Mouse (Mus musculus): ENCODE data around the gene Sdccag8. TPM values are rescaled to one million over a fixed set of nuclear protein-coding genes. Genes with fewer than 3 reads are reported as not detected.
"Not testable (repeated sequence)": the region's sequence is repeated elsewhere in the genome, so short reads cannot be mapped to it uniquely, and the experiment has no call there.

The Sdccag8 gene
- polyA plus RNA-seq, 1 experiment = 5.9 TPM

DNA sequence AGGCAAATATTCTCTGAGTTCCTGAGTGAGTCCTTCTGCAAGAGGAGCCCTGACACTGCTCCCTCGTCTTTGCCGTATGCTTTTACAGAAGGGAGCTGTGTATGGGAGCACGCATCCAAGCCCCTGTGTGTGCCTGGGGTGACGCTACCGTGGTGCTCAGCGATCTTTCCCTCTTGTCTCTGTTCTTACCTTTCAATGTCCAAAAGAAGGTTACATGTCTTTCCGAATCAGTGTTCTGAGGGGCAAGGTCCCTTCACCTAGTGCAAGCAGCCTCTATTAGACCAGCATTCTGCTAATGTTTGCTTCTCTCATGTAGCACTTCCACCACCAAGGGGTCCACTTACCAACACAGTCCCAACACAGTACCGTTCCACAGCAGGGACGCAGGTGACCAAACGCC lies 117.1 kb downstream of the Sdccag8 start:
- Histone ChIP-seq H3K9ac (ENCODE audit: low read depth, poor library complexity, severe bottlenecking) (no peak overlapping the region), H3K36me3 (ENCODE audit: control insufficient read depth, insufficient read depth, low read length, poor library complexity, severe bottlenecking) (no peaks in the 10 kb centered on the region), H3K4me1 (ENCODE audit: control insufficient read depth, insufficient read depth, low read length) (no peaks in the 10 kb centered on the region), H3K27me3 (ENCODE audit: control insufficient read depth, insufficient read depth, low read length, poor library complexity, severe bottlenecking) (no peaks in the 10 kb centered on the region), H3K27ac (ENCODE audit: insufficient read depth, low read length) (no peak overlapping the region), H3K9me3 (replicated peaks; ENCODE audit: control insufficient read depth, insufficient read depth, low read length, poor library complexity, severe bottlenecking) (no peaks in the 10 kb centered on the region), H3K4me3 (ENCODE audit: low read depth, low read length) (no peak overlapping the region)
- TF ChIP-seq EP300 (IDR thresholded peaks at IDR 0.05; ENCODE audit: insufficient read depth, low read depth, low read length) = no peak
- TF ChIP-seq POLR2A (IDR thresholded peaks at IDR 0.05; ENCODE audit: insufficient read depth, low read length) = no peak
- TF ChIP-seq CTCF (IDR thresholded peaks at IDR 0.05; ENCODE audit: low read depth, low read length) = no peak

DNA sequence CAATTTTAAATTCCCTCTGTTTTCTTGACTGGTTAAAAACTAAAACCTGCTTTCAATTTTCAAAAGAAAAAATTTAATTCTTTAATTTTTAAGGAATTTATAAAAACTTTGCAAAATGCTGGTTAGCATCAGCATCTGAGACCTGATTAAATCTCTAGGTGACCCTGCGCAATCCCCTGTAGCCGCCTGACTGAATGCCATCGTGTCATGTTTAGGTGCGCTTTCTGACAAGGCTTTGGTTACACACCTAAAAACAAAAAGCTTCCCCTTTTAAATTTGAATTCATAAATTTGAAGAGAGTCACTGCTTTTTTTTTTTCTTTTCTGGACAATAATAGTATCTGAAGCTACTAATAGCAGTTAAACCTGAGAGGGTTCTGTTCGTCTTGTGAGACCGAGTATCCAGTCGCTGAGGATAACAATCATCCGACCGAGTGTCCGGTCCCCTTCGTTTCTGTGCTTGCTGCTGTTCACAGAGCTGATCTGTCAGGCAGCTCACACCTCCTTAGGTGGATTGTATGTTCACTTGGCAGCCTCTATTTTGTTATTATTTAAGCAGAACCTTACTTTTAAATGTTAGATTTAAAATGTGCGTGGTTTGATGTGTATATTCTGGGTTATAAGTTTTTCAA lies 118.0 kb downstream of the Sdccag8 start:
- no peak overlapping the region for H3K9ac ChIP-seq (ENCODE audit: low read depth, poor library complexity, severe bottlenecking)
- no peaks in the 10 kb centered on the region for H3K36me3 ChIP-seq (ENCODE audit: control insufficient read depth, insufficient read depth, low read length, poor library complexity, severe bottlenecking)
- H3K4me3 ChIP-seq (ENCODE audit: low read depth, low read length) = no peak overlapping the region
- no peak overlapping the region for H3K27ac ChIP-seq (ENCODE audit: insufficient read depth, low read length)
- TF ChIP-seq EP300 (IDR thresholded peaks at IDR 0.05; ENCODE audit: insufficient read depth, low read depth, low read length) (no peak), CTCF (IDR thresholded peaks at IDR 0.05; ENCODE audit: low read depth, low read length) (no peak)
- H3K4me1 ChIP-seq (ENCODE audit: control insufficient read depth, insufficient read depth, low read length) = no peaks in the 10 kb centered on the region
- no peaks in the 10 kb centered on the region for H3K9me3 ChIP-seq (replicated peaks; ENCODE audit: control insufficient read depth, insufficient read depth, low read length, poor library complexity, severe bottlenecking)
- no peaks in the 10 kb centered on the region for H3K27me3 ChIP-seq (ENCODE audit: control insufficient read depth, insufficient read depth, low read length, poor library complexity, severe bottlenecking)

- H3K27ac ChIP-seq (ENCODE audit: insufficient read depth, low read length) = no peak overlapping the region
- no peaks in the 10 kb centered on the region for H3K4me1 ChIP-seq (ENCODE audit: control insufficient read depth, insufficient read depth, low read length)
- H3K9me3 ChIP-seq (replicated peaks; ENCODE audit: control insufficient read depth, insufficient read depth, low read length, poor library complexity, severe bottlenecking) = no peaks in the 10 kb centered on the region
- H3K27me3 ChIP-seq (ENCODE audit: control insufficient read depth, insufficient read depth, low read length, poor library complexity, severe bottlenecking) = no peaks in the 10 kb centered on the region
- no peak overlapping the region for H3K9ac ChIP-seq (ENCODE audit: low read depth, poor library complexity, severe bottlenecking)
- H3K36me3 ChIP-seq (ENCODE audit: control insufficient read depth, insufficient read depth, low read length, poor library complexity, severe bottlenecking) = no peaks in the 10 kb centered on the region
- no peak overlapping the region for H3K4me3 ChIP-seq (ENCODE audit: low read depth, low read length)
- TF ChIP-seq POLR2A (IDR thresholded peaks at IDR 0.05; ENCODE audit: insufficient read depth, low read length) (no peak), EP300 (IDR thresholded peaks at IDR 0.05; ENCODE audit: insufficient read depth, low read depth, low read length) (no peak), CTCF (IDR thresholded peaks at IDR 0.05; ENCODE audit: low read depth, low read length) (no peak)
Measured at GRCm38 (mm10) chr1:176933319-176933718, 118.9 kb downstream of the Sdccag8 start.

DNA sequence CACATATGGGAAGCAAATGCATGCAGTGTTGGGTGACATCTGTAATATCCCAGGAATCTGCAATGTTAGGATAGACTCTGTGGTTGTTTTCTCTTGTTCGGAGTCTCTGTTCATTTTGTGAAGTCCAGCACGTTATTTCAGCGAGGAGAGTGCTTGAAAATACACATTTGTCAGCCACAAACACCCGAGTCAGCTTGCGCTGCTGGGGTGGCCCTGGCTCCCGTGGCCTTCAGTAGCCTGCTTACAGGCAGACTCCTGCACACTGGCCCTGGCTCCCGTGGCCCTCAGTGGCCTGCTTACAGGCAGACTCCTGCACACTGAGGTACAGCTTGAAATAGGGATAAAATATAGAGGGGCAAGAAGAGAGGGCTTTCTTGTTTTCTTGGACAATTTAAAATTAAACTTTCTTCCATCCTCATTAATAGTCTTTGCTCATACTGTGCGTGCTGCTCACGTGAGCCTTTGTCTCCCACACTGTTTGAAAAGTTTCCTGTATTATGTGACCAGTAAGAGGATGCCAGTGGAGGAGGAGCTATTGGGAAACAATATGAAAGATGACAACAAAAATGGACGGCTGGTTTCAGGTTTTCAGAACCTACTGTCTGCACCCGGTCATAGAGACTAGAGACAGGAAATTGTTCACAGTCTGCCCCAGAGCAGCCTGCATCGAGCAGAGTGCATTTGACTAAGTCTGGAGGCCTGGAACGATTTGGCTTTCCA lies 119.7 kb downstream of the Sdccag8 start:
- Histone ChIP-seq H3K4me3 (ENCODE audit: low read depth, low read length) (no peak overlapping the region), H3K4me1 (ENCODE audit: control insufficient read depth, insufficient read depth, low read length) (no peaks in the 10 kb centered on the region), H3K27me3 (ENCODE audit: control insufficient read depth, insufficient read depth, low read length, poor library complexity, severe bottlenecking) (no peaks in the 10 kb centered on the region), H3K9ac (ENCODE audit: low read depth, poor library complexity, severe bottlenecking) (no peak overlapping the region), H3K9me3 (replicated peaks; ENCODE audit: control insufficient read depth, insufficient read depth, low read length, poor library complexity, severe bottlenecking) (no peaks in the 10 kb centered on the region), H3K36me3 (ENCODE audit: control insufficient read depth, insufficient read depth, low read length, poor library complexity, severe bottlenecking) (no peaks in the 10 kb centered on the region), H3K27ac (ENCODE audit: insufficient read depth, low read length) (no peak overlapping the region)
- TF ChIP-seq EP300 (IDR thresholded peaks at IDR 0.05; ENCODE audit: insufficient read depth, low read depth, low read length) (no peak), CTCF (IDR thresholded peaks at IDR 0.05; ENCODE audit: low read depth, low read length) (no peak), POLR2A (IDR thresholded peaks at IDR 0.05; ENCODE audit: insufficient read depth, low read length) (no peak)

- Histone ChIP-seq H3K4me3 (ENCODE audit: low read depth, low read length) (no peak overlapping the region), H3K4me1 (ENCODE audit: control insufficient read depth, insufficient read depth, low read length) (no peaks in the 10 kb centered on the region), H3K36me3 (ENCODE audit: control insufficient read depth, insufficient read depth, low read length, poor library complexity, severe bottlenecking) (no peaks in the 10 kb centered on the region), H3K27me3 (ENCODE audit: control insufficient read depth, insufficient read depth, low read length, poor library complexity, severe bottlenecking) (no peaks in the 10 kb centered on the region), H3K9ac (ENCODE audit: low read depth, poor library complexity, severe bottlenecking) (no peak overlapping the region), H3K9me3 (replicated peaks; ENCODE audit: control insufficient read depth, insufficient read depth, low read length, poor library complexity, severe bottlenecking) (no peaks in the 10 kb centered on the region), H3K27ac (ENCODE audit: insufficient read depth, low read length) (no peak overlapping the region)
- TF ChIP-seq CTCF (IDR thresholded peaks at IDR 0.05; ENCODE audit: low read depth, low read length) = no peak
- TF ChIP-seq EP300 (IDR thresholded peaks at IDR 0.05; ENCODE audit: insufficient read depth, low read depth, low read length) = no peak
- no peak for TF ChIP-seq POLR2A (IDR thresholded peaks at IDR 0.05; ENCODE audit: insufficient read depth, low read length)
Measured at GRCm38 (mm10) chr1:176939901-176940341, 125.5 kb downstream of the Sdccag8 start.

GRCm38 (mm10) chr1:176941286-176941990 lies 127.0 kb downstream of the Sdccag8 start:
- H3K9ac ChIP-seq (ENCODE audit: low read depth, poor library complexity, severe bottlenecking); H3K4me1 ChIP-seq (ENCODE audit: control insufficient read depth, insufficient read depth, low read length); H3K9me3 ChIP-seq (replicated peaks; ENCODE audit: control insufficient read depth, insufficient read depth, low read length, poor library complexity, severe bottlenecking); H3K27ac ChIP-seq (ENCODE audit: insufficient read depth, low read length); H3K27me3 ChIP-seq (ENCODE audit: control insufficient read depth, insufficient read depth, low read length, poor library complexity, severe bottlenecking); H3K4me3 ChIP-seq (ENCODE audit: low read depth, low read length); H3K36me3 ChIP-seq (ENCODE audit: control insufficient read depth, insufficient read depth, low read length, poor library complexity, severe bottlenecking): not testable (repeated sequence)

Data from ES-Bruce4 (cell line).